Mouse (Mus musculus) liver, embryonic 12.5 days (tissue): ENCODE measurements around the gene Prpf4. TPM values are rescaled to one million over a fixed set of nuclear protein-coding genes. Genes with fewer than 3 reads are reported as not detected.

Experiments
- ATAC-seq: fragments of 200-750 bp; cut with Nextera tagmentation; 2 replicates; pipeline ENCODE4 v1.8.0; 2017; ENCODE audit warnings: moderate number of reproducible peaks, mild to moderate bottlenecking, moderate library complexity
- H3K27ac ChIP-seq: fragments of 300-500 bp; sonication (generic); 2 replicates; pipeline ENCODE4 v1.5.1; 2016; ENCODE audit warnings: mild to moderate bottlenecking
- H3K27me3 ChIP-seq: fragments of 300-500 bp; sonication (generic); replicated peaks from 2 replicates; pipeline ENCODE4 v1.6.1; 2016; ENCODE audit warnings: mild to moderate bottlenecking, moderate library complexity
- H3K36me3 ChIP-seq: fragments of 300-500 bp; sonication (generic); 2 replicates; pipeline ENCODE4 v1.6.1; 2016; ENCODE audit warnings: mild to moderate bottlenecking, moderate library complexity
- H3K4me1 ChIP-seq: fragments of 300-500 bp; sonication (generic); 2 replicates; pipeline ENCODE4 v1.6.1; 2016
- H3K4me2 ChIP-seq: fragments of 300-500 bp; sonication (generic); 2 replicates; pipeline ENCODE4 v1.6.1; 2016; ENCODE audit warnings: mild to moderate bottlenecking, moderate library complexity
- H3K4me3 ChIP-seq: fragments of 300-500 bp; sonication (generic); 2 replicates; pipeline ENCODE4 v1.5.1; 2016; ENCODE audit warnings: mild to moderate bottlenecking, moderate library complexity
- H3K9ac ChIP-seq: fragments of 300-500 bp; sonication (generic); 2 replicates; pipeline ENCODE4 v1.6.1; 2016; ENCODE audit warnings: mild to moderate bottlenecking, moderate library complexity
- H3K9me3 ChIP-seq: fragments of 300-500 bp; sonication (generic); replicated peaks from 2 replicates; pipeline ENCODE4 v1.6.1; 2016; ENCODE audit warnings: mild to moderate bottlenecking, moderate library complexity
- WGBS: fragments of 180-500 bp; shearing (Covaris S2); methylation state at CpG from one replicate; pipeline ENCODE4 v1.1.7; 2016; ENCODE audit not compliant: insufficient replicate concordance; 5-methylcytosine and 5-hydroxymethylcytosine counted together
- polyA plus RNA-seq: library from polyadenylated mRNA; unstranded; fragments of >200 nt; fragmentation: Nextera tagmentation; extraction: Ambion mirVana; gene quantifications from 2 replicates; pipeline ENCODE4 v1.2.1, GENCODE M21; 2016

Prpf4 gene
- polyA plus RNA-seq, 1 experiment from 2014 or later = 18.8 TPM

DNA sequence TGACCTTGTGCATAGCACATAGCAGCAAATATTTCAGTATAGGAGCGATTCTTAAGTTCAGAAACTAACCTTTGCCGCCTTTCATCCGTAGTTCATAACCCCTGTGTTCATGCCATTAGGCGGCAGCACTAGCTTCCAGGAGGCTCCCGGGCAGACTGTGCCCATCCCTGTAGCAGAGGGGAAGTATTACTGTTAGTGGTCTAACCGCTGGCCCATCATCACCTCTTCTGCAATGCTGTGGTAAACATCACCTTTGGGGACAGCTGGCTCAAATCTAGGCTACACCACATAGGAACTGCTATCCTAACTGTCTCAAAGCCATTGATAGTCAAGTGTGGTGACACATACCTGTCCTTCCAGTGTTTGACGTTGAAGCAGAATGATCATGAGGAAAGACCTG, 16.7 kb upstream of the Prpf4 start:
- Histone ChIP-seq H3K27ac (no peak overlapping the region), H3K4me1 (peaks cover 14% of the 10 kb centered on the region), H3K9ac (no peak overlapping the region), H3K4me2 (no peak overlapping the region), H3K4me3 (no peak overlapping the region), H3K9me3 (no peaks in the 10 kb centered on the region), H3K27me3 (no peaks in the 10 kb centered on the region), H3K36me3 (peaks cover 87% of the 10 kb centered on the region)
- no peak for ATAC-seq
- WGBS = 77% methylated on average over 7 of the region's 7 CpGs

DNA sequence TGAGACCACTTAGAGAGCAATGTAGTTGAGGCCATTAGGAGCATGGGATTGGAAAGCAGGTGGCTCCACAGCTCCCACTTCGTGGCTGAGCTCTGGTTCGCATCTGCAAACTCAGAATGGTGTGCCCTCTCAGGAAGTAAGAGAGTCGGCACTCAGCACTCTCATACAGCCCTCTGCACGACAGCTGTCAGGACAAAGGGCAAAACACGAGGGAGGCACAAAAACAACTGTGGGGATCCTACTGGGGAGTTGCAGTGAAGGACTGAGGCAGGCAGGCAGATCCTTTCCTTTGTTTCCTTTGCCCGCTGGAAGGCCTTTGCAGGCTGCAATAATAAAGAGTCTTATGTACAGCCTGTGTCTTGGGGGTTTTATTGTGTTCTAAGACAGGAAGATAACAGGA, 15.1 kb upstream of the Prpf4 start:
- Histone ChIP-seq H3K4me2 (no peak overlapping the region), H3K27me3 (no peaks in the 10 kb centered on the region), H3K9me3 (no peaks in the 10 kb centered on the region), H3K4me1 (peaks cover 14% of the 10 kb centered on the region), H3K4me3 (no peak overlapping the region), H3K27ac (no peak overlapping the region), H3K9ac (no peak overlapping the region), H3K36me3 (peaks cover 91% of the 10 kb centered on the region)
- WGBS = 73% methylated on average over 6 of the region's 6 CpGs
- no peak for ATAC-seq

- Histone ChIP-seq H3K27me3 (no peaks in the 10 kb centered on the region), H3K36me3 (peaks cover 89% of the 10 kb centered on the region), H3K4me1 (peaks cover 1% of the 10 kb centered on the region; the same call in 1 of the 2 replicates), H3K9me3 (no peaks in the 10 kb centered on the region), H3K27ac (no peak overlapping the region), H3K9ac (no peak overlapping the region), H3K4me2 (no peak overlapping the region), H3K4me3 (no peak overlapping the region)
- 80% methylated on average over 1 of the region's 1 CpGs for WGBS
- no peak for ATAC-seq
Observed at GRCm38 (mm10) chr4:62395806-62396205, 12.8 kb upstream of the Prpf4 start.

DNA sequence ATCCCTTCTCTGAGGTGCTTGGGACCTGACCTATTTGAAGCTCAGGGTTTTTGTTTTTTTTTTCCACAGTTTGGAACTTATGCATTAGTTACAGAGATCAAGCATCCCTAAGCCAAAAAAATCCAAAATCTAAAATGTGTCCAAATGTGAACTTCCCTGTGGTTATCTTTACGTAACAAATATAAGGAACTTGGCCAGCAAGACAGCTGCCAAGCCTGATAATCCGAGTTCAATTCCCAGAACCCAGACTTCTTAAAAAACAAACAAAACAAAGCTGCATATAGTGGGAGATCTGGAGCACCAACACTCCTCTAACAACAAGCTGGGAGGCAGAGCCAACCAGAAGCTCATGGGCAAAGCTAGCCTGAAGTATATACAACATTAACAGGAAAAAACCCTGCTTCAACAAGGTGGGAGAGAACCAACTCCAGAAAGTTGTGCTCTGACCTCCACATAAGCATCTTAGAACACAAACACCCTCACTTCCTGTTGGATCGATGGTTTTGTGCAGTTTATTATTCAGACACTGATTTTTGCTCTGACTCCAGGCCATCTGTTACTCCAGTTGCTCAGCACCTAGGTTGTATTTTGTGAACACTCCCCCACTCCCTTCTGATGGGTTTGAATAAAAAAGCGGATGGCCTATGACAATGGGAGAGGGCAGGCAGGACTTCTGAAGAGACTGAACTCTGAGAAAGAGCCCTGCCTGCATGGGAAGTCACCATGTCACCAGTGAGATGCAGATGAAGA, 10.8 kb upstream of the Prpf4 start:
- Histone ChIP-seq H3K27me3 (no peaks in the 10 kb centered on the region), H3K9ac (no peak overlapping the region), H3K4me3 (no peak overlapping the region), H3K9me3 (no peaks in the 10 kb centered on the region), H3K36me3 (peaks cover 89% of the 10 kb centered on the region), H3K4me2 (no peak overlapping the region), H3K27ac (no peak overlapping the region), H3K4me1 (peaks cover 9% of the 10 kb centered on the region; the same call in 1 of the 2 replicates)
- no peak for ATAC-seq
- WGBS = 69% methylated on average over 4 of the region's 4 CpGs

GRCm38 (mm10) chr4:62398956-62399355, 9.6 kb upstream of the Prpf4 start:
- WGBS = 81% methylated on average over 3 of the region's 3 CpGs
- no peak overlapping the region for H3K27ac ChIP-seq
- no peaks in the 10 kb centered on the region for H3K9me3 ChIP-seq
- H3K4me1 ChIP-seq = peaks cover 9% of the 10 kb centered on the region; the same call in 1 of the 2 replicates
- no peak overlapping the region for H3K4me3 ChIP-seq
- peaks cover 92% of the 10 kb centered on the region for H3K36me3 ChIP-seq
- ATAC-seq = no peak
- H3K4me2 ChIP-seq = no peak overlapping the region
- no peaks in the 10 kb centered on the region for H3K27me3 ChIP-seq
- no peak overlapping the region for H3K9ac ChIP-seq

DNA sequence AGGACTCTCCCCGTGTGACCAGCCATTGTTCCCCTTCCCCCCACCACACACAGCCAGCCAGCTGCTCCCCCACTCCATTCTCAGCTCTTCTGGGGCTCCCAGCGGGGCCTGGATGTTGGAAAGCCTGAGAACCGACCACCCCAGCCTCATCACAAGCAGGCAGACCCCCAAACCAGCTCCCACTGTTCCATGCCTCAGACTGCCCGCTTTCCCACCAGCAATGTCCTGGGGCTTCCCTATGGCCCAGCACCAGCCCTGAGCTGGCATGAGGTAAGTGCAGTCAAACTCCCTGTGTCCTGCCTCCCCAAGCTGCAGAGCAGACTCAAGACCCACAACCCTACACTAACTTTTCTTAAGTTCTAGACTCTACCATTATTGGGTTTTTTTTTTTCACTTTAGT, 2.5 kb upstream of the Prpf4 start:
- no peaks in the 10 kb centered on the region for H3K9me3 ChIP-seq
- 70% methylated on average over 4 of the region's 4 CpGs for WGBS
- no peak for ATAC-seq
- H3K4me3 ChIP-seq = no peak overlapping the region; the same call in 1 of the 2 replicates
- H3K27me3 ChIP-seq = no peaks in the 10 kb centered on the region
- peaks cover 55% of the 10 kb centered on the region for H3K36me3 ChIP-seq
- H3K4me1 ChIP-seq = peaks cover 39% of the 10 kb centered on the region
- peak overlapping the region; percentile 34; the same call in 1 of the 2 replicates for H3K4me2 ChIP-seq
- H3K27ac ChIP-seq = peak overlapping the region; percentile 12; the same call in 1 of the 2 replicates
- H3K9ac ChIP-seq = peak overlapping the region; percentile 35; the same call in 1 of the 2 replicates

- Histone ChIP-seq H3K36me3 (peaks cover 55% of the 10 kb centered on the region), H3K4me1 (peaks cover 39% of the 10 kb centered on the region), H3K27ac (peak overlapping the region; percentile 87), H3K9me3 (no peaks in the 10 kb centered on the region), H3K27me3 (no peaks in the 10 kb centered on the region), H3K9ac (peak overlapping the region; percentile 83), H3K4me3 (peak overlapping the region; percentile 94), H3K4me2 (peak overlapping the region; percentile 85)
- peak; percentile 57 for ATAC-seq
- WGBS = under 1% methylated on average over 35 of the region's 35 CpGs
Observed at GRCm38 (mm10) chr4:62407730-62408582, 641 bp upstream of the Prpf4 start.

DNA sequence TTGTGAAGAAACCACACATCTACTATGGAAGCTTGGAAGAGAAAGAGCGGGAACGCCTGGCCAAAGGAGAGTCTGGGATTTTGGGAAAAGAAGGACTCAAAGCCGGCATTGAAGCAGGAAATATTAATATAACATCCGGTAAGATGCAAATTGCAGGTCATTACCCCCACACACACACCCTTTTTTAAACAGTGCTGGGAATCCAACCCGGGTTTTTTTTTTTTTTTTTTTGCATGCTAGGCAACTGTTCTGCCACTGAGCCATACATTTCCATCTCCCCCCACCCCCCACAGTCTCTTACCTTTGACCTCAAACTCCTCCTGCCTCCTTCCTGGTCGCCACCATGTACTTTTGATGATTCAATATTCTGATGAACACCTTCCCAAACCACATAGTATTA, 1.0 kb downstream of the Prpf4 start:
- Histone ChIP-seq H3K36me3 (peaks cover 56% of the 10 kb centered on the region), H3K4me1 (peaks cover 39% of the 10 kb centered on the region), H3K27me3 (no peaks in the 10 kb centered on the region), H3K4me3 (peak overlapping the region; percentile 94), H3K9ac (peak overlapping the region; percentile 92), H3K4me2 (peak overlapping the region; percentile 85), H3K27ac (peak overlapping the region; percentile 91), H3K9me3 (no peaks in the 10 kb centered on the region)
- no peak for ATAC-seq
- WGBS = 25% methylated on average over 6 of the region's 6 CpGs

DNA sequence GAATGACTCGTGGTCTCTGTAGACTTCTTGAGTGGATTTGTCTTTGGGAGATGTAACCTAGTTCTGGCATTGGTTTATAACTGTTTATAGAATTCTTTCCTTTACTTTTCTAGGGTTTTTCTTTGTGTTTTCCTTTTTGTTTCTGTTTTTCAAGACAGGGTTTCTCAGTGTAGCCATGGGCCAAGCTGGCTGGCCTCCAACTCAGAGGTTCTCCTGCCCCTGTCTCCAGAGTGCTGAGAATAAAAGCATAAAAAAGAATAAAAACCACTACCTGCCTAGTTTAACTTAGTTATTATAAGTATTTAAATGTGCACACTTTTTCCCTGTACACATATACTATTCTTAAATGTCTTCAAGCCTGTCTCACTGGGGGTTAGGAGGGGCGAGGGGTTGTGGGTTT, 1.7 kb downstream of the Prpf4 start:
- peak overlapping the region; percentile 92; the same call in 1 of the 2 replicates for H3K9ac ChIP-seq
- no peaks in the 10 kb centered on the region for H3K9me3 ChIP-seq
- H3K36me3 ChIP-seq = peaks cover 63% of the 10 kb centered on the region
- H3K4me2 ChIP-seq = peak overlapping the region; percentile 85
- H3K4me3 ChIP-seq = peak overlapping the region; percentile 94
- 66% methylated on average over 2 of the region's 2 CpGs for WGBS
- no peaks in the 10 kb centered on the region for H3K27me3 ChIP-seq
- no peak overlapping the region for H3K27ac ChIP-seq
- peaks cover 37% of the 10 kb centered on the region for H3K4me1 ChIP-seq
- no peak for ATAC-seq

DNA sequence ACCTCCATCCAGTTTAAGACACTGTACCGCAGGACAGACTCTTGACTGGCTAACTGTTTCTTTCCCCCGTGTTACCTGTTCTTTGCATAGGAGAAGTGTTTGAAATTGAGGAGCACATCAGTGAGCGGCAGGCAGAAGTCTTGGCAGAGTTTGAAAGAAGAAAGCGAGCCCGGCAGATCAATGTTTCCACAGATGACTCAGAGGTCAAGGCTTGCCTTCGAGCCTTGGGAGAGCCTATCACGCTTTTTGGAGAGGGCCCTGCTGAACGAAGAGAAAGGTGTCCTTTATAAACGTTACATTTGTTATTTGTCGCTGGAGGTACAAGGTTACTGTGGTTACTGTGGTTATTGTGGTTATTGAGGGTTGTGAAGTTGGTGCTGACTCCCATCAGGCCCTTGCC, 3.0 kb downstream of the Prpf4 start:
- H3K9ac ChIP-seq = no peak overlapping the region
- ATAC-seq = no peak
- H3K4me2 ChIP-seq = no peak overlapping the region
- H3K4me1 ChIP-seq = peaks cover 25% of the 10 kb centered on the region
- no peak overlapping the region for H3K4me3 ChIP-seq
- no peaks in the 10 kb centered on the region for H3K9me3 ChIP-seq
- H3K27ac ChIP-seq = no peak overlapping the region
- no peaks in the 10 kb centered on the region for H3K27me3 ChIP-seq
- H3K36me3 ChIP-seq = peaks cover 66% of the 10 kb centered on the region
- 74% methylated on average over 10 of the region's 10 CpGs for WGBS

GRCm38 (mm10) chr4:62418448-62418847, 9.9 kb downstream of the Prpf4 start:
- Histone ChIP-seq H3K27me3 (no peaks in the 10 kb centered on the region), H3K9me3 (no peaks in the 10 kb centered on the region), H3K4me3 (no peak overlapping the region), H3K27ac (no peak overlapping the region), H3K9ac (no peak overlapping the region), H3K4me1 (no peaks in the 10 kb centered on the region), H3K4me2 (no peak overlapping the region), H3K36me3 (peaks cover 100% of the 10 kb centered on the region)
- ATAC-seq = no peak
- 83% methylated on average over 8 of the region's 8 CpGs for WGBS

GRCm38 (mm10) chr4:62419091-62419490, 10.5 kb downstream of the Prpf4 start:
- H3K9me3 ChIP-seq = no peaks in the 10 kb centered on the region
- 83% methylated on average over 6 of the region's 6 CpGs for WGBS

More at GRCm38 (mm10) chr4:62419091-62419490, 10.5 kb downstream of the Prpf4 start:
- no peaks in the 10 kb centered on the region for H3K27me3 ChIP-seq
- no peak overlapping the region for H3K4me2 ChIP-seq
- no peak overlapping the region for H3K27ac ChIP-seq
- H3K4me1 ChIP-seq = no peaks in the 10 kb centered on the region
- no peak for ATAC-seq
- peaks cover 100% of the 10 kb centered on the region for H3K36me3 ChIP-seq
- no peak overlapping the region for H3K4me3 ChIP-seq
- no peak overlapping the region for H3K9ac ChIP-seq
